Mouse (Mus musculus): ENCODE data around the gene B4galnt3. TPM values are rescaled to one million over a fixed set of nuclear protein-coding genes. Genes with fewer than 3 reads are reported as not detected.

B4galnt3 gene
- polyA plus RNA-seq, 1 experiment: 0.10 TPM

- H3ac ChIP-seq (ENCODE audit: control insufficient read depth, insufficient read length): no peak overlapping the region
- H3K36me3 ChIP-seq (ENCODE audit: control insufficient read depth, insufficient read depth): no peaks in the 10 kb centered on the region
- H3K4me2 ChIP-seq (ENCODE audit: low read depth): peak overlapping the region; percentile 64
- H3K27me3 ChIP-seq (ENCODE audit: control insufficient read depth, insufficient read depth, insufficient read length): no peaks in the 10 kb centered on the region
- H3K79me2 ChIP-seq (ENCODE audit: control insufficient read depth, insufficient read depth): no peaks in the 10 kb centered on the region
- no peak overlapping the region for H3K4me3 ChIP-seq
- TF ChIP-seq REST (IDR thresholded peaks at IDR 0.05; ENCODE audit: insufficient read depth, insufficient read length): no peak
- TF ChIP-seq TCF3 (IDR thresholded peaks at IDR 0.05; ENCODE audit: insufficient read length, low read depth): no peak
- TF ChIP-seq TCF12 (IDR thresholded peaks at IDR 0.05; ENCODE audit: insufficient read depth, poor library complexity, severe bottlenecking): no peak
- TF ChIP-seq POLR2AphosphoS2 (IDR thresholded peaks at IDR 0.05; ENCODE audit: insufficient read length, low read depth): no peak
- TF ChIP-seq SRF (IDR thresholded peaks at IDR 0.05; ENCODE audit: control insufficient read depth, insufficient read length, low read depth): no peak
- TF ChIP-seq POLR2A (IDR thresholded peaks at IDR 0.05; ENCODE audit: insufficient read length, low read depth): no peak
- no peak for TF ChIP-seq MYOD1 (IDR thresholded peaks at IDR 0.05; ENCODE audit: control insufficient read depth in 1 of 3, insufficient read length in 2 of 3, low read depth in 2 of 3)
- TF ChIP-seq CEBPB (IDR thresholded peaks at IDR 0.05; ENCODE audit: insufficient read depth, poor library complexity, severe bottlenecking): no peak
- TF ChIP-seq MYOG (IDR thresholded peaks at IDR 0.05; ENCODE audit: control insufficient read depth in 1 of 3, insufficient read depth in 1 of 3, insufficient read length in 2 of 3, low read depth in 2 of 3): no peak
- no peak for TF ChIP-seq MAX (IDR thresholded peaks at IDR 0.05; ENCODE audit: low read depth)
These were observed 104.0 kb downstream of the B4galnt3 start for GRCm38 (mm10) chr6:120190365-120190764.

GRCm38 (mm10) chr6:120189287-120189686, 105.1 kb downstream of the B4galnt3 start:
- Histone ChIP-seq H3ac (ENCODE audit: control insufficient read depth, insufficient read length) (no peak overlapping the region), H3K27me3 (ENCODE audit: control insufficient read depth, insufficient read depth, insufficient read length) (no peaks in the 10 kb centered on the region), H3K79me2 (ENCODE audit: control insufficient read depth, insufficient read depth) (no peaks in the 10 kb centered on the region), H3K4me3 (no peak overlapping the region), H3K36me3 (ENCODE audit: control insufficient read depth, insufficient read depth) (no peaks in the 10 kb centered on the region), H3K4me2 (ENCODE audit: low read depth) (no peak overlapping the region)
- no peak for TF ChIP-seq E2F4 (IDR thresholded peaks at IDR 0.05; ENCODE audit: insufficient read depth)
- no peak for TF ChIP-seq TCF3 (IDR thresholded peaks at IDR 0.05; ENCODE audit: insufficient read length, low read depth)
- no peak for TF ChIP-seq MYOD1 (IDR thresholded peaks at IDR 0.05; ENCODE audit: control insufficient read depth in 1 of 3, insufficient read length in 2 of 3, low read depth in 2 of 3)
- no peak for TF ChIP-seq POLR2A (IDR thresholded peaks at IDR 0.05; ENCODE audit: insufficient read length, low read depth)
- TF ChIP-seq MYOG (IDR thresholded peaks at IDR 0.05; ENCODE audit: control insufficient read depth in 1 of 3, insufficient read depth in 1 of 3, insufficient read length in 2 of 3, low read depth in 2 of 3): no peak
- TF ChIP-seq SRF (IDR thresholded peaks at IDR 0.05; ENCODE audit: control insufficient read depth, insufficient read length, low read depth): no peak
- TF ChIP-seq MAX (IDR thresholded peaks at IDR 0.05; ENCODE audit: low read depth): no peak
- no peak for TF ChIP-seq REST (IDR thresholded peaks at IDR 0.05; ENCODE audit: insufficient read depth, insufficient read length)
- no peak for TF ChIP-seq POLR2AphosphoS2 (IDR thresholded peaks at IDR 0.05; ENCODE audit: insufficient read length, low read depth)

GRCm38 (mm10) chr6:120188376-120189235, 105.8 kb downstream of the B4galnt3 start:
- TF ChIP-seq E2F4 (IDR thresholded peaks at IDR 0.05; ENCODE audit: insufficient read depth) (no peak), MAX (IDR thresholded peaks at IDR 0.05; ENCODE audit: low read depth) (no peak), MYOD1 (IDR thresholded peaks at IDR 0.05; ENCODE audit: control insufficient read depth in 1 of 3, insufficient read length in 2 of 3, low read depth in 2 of 3) (no peak), POLR2A (IDR thresholded peaks at IDR 0.05; ENCODE audit: insufficient read length, low read depth) (no peak), REST (IDR thresholded peaks at IDR 0.05; ENCODE audit: insufficient read depth, insufficient read length) (no peak), SRF (IDR thresholded peaks at IDR 0.05; ENCODE audit: control insufficient read depth, insufficient read length, low read depth) (no peak), TCF3 (IDR thresholded peaks at IDR 0.05; ENCODE audit: insufficient read length, low read depth) (no peak), MYOG (IDR thresholded peaks at IDR 0.05; ENCODE audit: control insufficient read depth in 1 of 3, insufficient read depth in 1 of 3, insufficient read length in 2 of 3, low read depth in 2 of 3) (no peak), USF1 (IDR thresholded peaks at IDR 0.05; ENCODE audit: low read depth) (no peak), TCF12 (IDR thresholded peaks at IDR 0.05; ENCODE audit: insufficient read depth, poor library complexity, severe bottlenecking) (no peak), POLR2AphosphoS2 (IDR thresholded peaks at IDR 0.05; ENCODE audit: insufficient read length, low read depth) (no peak), CEBPB (IDR thresholded peaks at IDR 0.05; ENCODE audit: insufficient read depth, poor library complexity, severe bottlenecking) (no peak)
- Histone ChIP-seq H3K4me3 (no peak overlapping the region), H3K4me2 (ENCODE audit: low read depth) (no peak overlapping the region), H3K27me3 (ENCODE audit: control insufficient read depth, insufficient read depth, insufficient read length) (no peaks in the 10 kb centered on the region), H3K79me2 (ENCODE audit: control insufficient read depth, insufficient read depth) (no peaks in the 10 kb centered on the region), H3K36me3 (ENCODE audit: control insufficient read depth, insufficient read depth) (no peaks in the 10 kb centered on the region), H3ac (ENCODE audit: control insufficient read depth, insufficient read length) (no peak overlapping the region)

DNA sequence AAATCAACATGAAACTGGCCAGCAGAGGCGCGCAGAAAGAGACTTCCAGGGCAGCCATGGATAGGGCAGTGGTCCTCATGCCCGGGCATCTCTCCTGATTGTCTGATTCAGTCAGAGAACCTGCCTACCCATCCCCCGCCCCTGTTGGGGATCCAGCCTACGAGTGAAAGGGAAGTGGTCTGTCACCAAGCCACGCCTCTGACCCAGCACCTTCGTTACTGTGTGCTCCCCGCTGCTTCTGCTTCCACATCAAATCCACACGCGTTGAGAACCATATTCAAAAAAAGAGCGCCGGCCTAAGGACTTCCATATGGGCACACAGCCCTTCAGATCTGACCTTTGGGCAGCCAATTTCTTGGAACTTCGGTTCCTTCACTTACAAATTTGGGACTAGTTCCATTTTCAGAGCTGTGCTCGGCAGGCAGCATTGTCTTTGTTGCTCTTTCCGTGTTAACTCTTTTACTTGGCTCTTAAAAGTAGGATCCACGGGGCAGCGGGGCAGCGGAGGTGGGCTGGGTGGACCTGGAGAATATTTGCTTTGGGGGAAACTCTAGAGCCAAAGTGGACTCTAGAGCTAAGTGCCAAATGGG, 106.7 kb downstream of the B4galnt3 start:
- Histone ChIP-seq H3K36me3 (ENCODE audit: control insufficient read depth, insufficient read depth) (no peaks in the 10 kb centered on the region), H3K4me3 (no peak overlapping the region), H3ac (ENCODE audit: control insufficient read depth, insufficient read length) (no peak overlapping the region), H3K27me3 (ENCODE audit: control insufficient read depth, insufficient read depth, insufficient read length) (no peaks in the 10 kb centered on the region), H3K4me2 (ENCODE audit: low read depth) (no peak overlapping the region), H3K79me2 (ENCODE audit: control insufficient read depth, insufficient read depth) (no peaks in the 10 kb centered on the region)
- no peak for TF ChIP-seq SRF (IDR thresholded peaks at IDR 0.05; ENCODE audit: control insufficient read depth, insufficient read length, low read depth)
